Mouse (Mus musculus) heart, adult 18-20 months (tissue): ENCODE data around the gene Slc6a19. TPM values are rescaled to one million over a fixed set of nuclear protein-coding genes. Genes with fewer than 3 reads are reported as not detected.

Experiments
- DNase-seq, 2 experiments: peaks; one replicate each; pipeline ENCODE4 v3.0.0; 2021 to 2022; ENCODE audit warnings: mixed read lengths in 1 of 2
- total RNA-seq, 2 experiments: library from RNA; stranded (reverse); gene quantifications; 2 replicates each; pipeline ENCODE4 v1.2.3; 2021

The Slc6a19 gene
- total RNA-seq, 2 experiments from 2014 or later: 0.28 TPM; not detected in 1

DNA sequence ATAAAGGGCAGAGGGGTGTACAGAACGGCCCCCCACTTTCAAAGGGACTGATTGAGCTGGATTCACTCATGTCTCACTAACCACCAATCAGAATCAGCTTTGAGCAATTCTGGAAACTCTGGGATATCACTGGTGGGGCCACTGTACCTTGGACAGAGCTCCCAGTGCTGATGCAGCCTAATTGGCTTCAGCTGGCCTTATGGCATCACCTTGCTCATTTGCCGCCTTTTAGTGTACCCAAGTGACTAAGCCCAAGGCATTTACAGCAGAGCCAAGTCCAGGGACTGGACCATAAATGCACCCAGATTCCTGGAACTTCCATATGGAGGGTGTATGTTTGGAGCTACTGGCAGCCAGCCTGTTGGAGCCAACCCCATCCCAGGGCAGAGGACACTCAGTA is 45.7 kb downstream of the Slc6a19 start:
- DNase-seq: no peak

DNA sequence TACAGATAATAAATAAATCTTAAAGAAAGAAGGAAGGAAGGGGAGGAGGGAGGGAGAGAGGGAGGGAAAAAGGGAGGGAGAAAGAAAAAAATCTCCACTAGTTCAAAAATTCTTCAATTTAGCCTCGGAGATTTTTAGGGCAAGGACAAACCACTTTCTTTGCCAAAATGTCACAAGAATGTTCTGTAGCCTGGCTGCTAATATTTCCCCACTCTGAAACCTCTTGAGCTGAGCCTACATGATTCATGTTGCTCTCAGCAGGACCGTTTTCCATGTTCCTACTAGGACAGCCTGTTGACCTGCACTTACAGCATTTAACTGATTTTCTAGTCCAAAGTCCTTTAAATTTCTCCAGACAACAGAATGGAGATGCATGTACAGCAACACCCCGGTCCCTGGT is 49.7 kb downstream of the Slc6a19 start:
- no peak for DNase-seq

GRCm38 (mm10) chr13:73653266-73653665 is 51.4 kb downstream of the Slc6a19 start:
- no peak for DNase-seq

DNA sequence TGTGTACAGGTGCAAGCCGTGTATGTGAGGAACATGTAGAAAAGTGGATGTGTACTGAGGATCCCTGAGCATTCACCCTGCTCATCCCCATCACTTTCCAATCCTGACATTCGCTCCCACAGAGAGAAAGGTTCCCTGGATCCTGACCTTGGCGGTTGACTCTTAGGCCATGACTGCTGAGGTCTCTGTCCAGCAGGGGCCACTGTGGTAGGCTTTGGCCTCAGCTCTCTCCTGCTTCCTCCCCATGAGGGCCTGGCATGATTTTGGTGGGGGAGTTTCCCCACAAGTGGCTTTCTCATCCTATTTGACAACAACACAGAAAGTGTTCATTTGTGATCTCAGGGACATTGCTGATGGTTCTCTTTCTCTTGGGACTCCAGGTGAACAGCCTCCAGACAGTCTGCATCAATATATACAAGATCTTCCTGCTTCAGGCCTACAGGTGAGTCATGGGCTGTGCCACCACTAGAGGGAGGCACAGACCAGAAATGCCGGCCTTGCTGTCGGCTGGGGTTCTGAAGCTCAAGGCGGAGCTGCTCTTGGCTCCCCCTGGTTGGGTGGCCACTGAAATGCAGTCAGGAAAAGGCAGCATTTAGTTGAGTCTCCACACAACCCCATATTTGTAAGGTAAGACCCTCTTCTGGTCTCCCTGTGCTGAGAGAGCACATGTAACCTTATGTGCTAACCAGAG is 58.1 kb downstream of the Slc6a19 start:
- DNase-seq: peak; percentile 21 to 24

DNA sequence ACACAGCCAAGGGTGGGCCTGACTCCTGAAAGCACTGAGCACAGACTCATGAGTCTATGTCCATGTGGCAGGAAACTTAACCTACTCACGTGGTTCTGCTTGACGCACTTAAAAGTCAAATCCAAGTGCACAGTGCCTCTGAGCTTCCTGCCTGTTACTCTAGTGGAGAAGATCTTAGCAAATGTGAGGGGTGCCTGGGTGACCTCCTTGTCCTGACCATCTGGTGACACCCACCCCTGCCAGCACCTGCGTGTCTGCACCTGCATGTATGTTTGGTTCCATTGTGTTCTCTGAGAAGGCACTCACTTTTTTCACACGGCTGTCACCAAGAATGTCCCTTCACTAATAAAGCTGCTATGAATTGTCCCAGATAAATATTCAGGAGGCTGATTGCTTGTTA is 63.4 kb downstream of the Slc6a19 start:
- DNase-seq: no peak

DNA sequence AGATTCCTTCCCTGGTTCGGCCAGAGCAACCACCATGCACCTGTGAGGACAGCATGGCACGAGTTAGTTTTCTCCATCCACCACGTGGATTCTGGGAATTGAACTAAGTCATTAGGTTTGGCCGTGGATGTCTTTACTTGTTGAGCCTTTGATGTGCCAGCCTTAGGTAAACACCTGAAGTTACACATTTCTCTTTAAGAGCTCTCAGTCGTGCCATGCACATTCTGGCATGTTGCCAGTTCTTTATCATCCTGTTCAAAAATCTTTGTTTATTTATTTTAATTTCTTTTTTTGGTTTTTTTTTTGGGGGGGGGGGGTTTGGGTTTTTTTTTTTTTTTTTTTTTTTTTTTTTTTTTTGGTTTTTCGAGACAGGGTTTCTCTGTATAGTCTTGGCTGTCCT is 66.8 kb downstream of the Slc6a19 start:
- DNase-seq: no peak

GRCm38 (mm10) chr13:73631837-73632236 is 72.8 kb downstream of the Slc6a19 start:
- no peak for DNase-seq

Other genes with a start within 250 kb of the Slc6a19 start
- gene Lpcat1, start 237.7 kb downstream of the Slc6a19 start, total RNA-seq: 10 to 100 TPM in 1 of 2 experiments, 1 to 10 TPM in 1; 9.0 to 10.8 TPM
- not detected for gene Slc6a3, start 168.1 kb downstream of the Slc6a19 start, total RNA-seq
- gene Clptm1l, start 100.9 kb downstream of the Slc6a19 start, total RNA-seq: 10 to 100 TPM; 56.6 to 63.9 TPM
- under 1 TPM in 1 of 2 experiments, not detected in 1; 0.15 TPM for gene Tert, start 78.0 kb downstream of the Slc6a19 start, total RNA-seq
- gene Slc6a18, start 26.8 kb downstream of the Slc6a19 start, total RNA-seq: not detected
- gene Slc12a7, start 28.2 kb upstream of the Slc6a19 start, total RNA-seq: 100 to 1,000 TPM; 189 to 209 TPM
- 1 to 10 TPM; 1.2 TPM for gene Nkd2, start 142.8 kb upstream of the Slc6a19 start, total RNA-seq
- gene Trip13, start 232.9 kb upstream of the Slc6a19 start, total RNA-seq: under 1 TPM; 0.18 to 0.32 TPM
- gene Brd9, start 232.9 kb upstream of the Slc6a19 start, total RNA-seq: 10 to 100 TPM; 17.2 to 21.3 TPM